Mouse (Mus musculus) Muller cell, postnatal 12 days (primary cell): ENCODE results near the gene Saysd1.
A peak's percentile ranks its signal among the peaks of the same experiment; 100 is the strongest.

Experiments used
- DNase-seq: peaks from one replicate; pipeline ENCODE4 v3.0.0-alpha.2; 2015; ENCODE audit errors: inconsistent ontology term

Saysd1 gene

GRCm38 (mm10) chr14:20106271-20106670 is 32.1 kb downstream of the Saysd1 start:
- DNase-seq = no peak

GRCm38 (mm10) chr14:20103207-20103606 is 35.1 kb downstream of the Saysd1 start:
- DNase-seq = peak; percentile 22

GRCm38 (mm10) chr14:20098061-20098460 is 40.3 kb downstream of the Saysd1 start:
- no peak for DNase-seq

GRCm38 (mm10) chr14:20094942-20095341 is 43.4 kb downstream of the Saysd1 start:
- DNase-seq = no peak

- peak; percentile 37 for DNase-seq
Measured at GRCm38 (mm10) chr14:20093493-20093892, 44.8 kb downstream of the Saysd1 start.

- DNase-seq = no peak
Measured at GRCm38 (mm10) chr14:20084335-20084734, 54.0 kb downstream of the Saysd1 start.

- peak; percentile 95 for DNase-seq
Measured at GRCm38 (mm10) chr14:20082536-20083325, 55.6 kb downstream of the Saysd1 start.

- DNase-seq = no peak
Measured at GRCm38 (mm10) chr14:20081937-20082533, 56.3 kb downstream of the Saysd1 start.

- DNase-seq = no peak
Measured at GRCm38 (mm10) chr14:20081084-20081483, 57.2 kb downstream of the Saysd1 start.

GRCm38 (mm10) chr14:20077181-20077580 is 61.2 kb downstream of the Saysd1 start:
- DNase-seq = no peak

- peak; percentile 58 for DNase-seq
Measured at GRCm38 (mm10) chr14:20075544-20075943, 62.8 kb downstream of the Saysd1 start.

GRCm38 (mm10) chr14:20074759-20075158 is 63.6 kb downstream of the Saysd1 start:
- no peak for DNase-seq

GRCm38 (mm10) chr14:20070629-20071028 is 67.7 kb downstream of the Saysd1 start:
- peak; percentile 26 for DNase-seq

- peak; percentile 14 for DNase-seq
Measured at GRCm38 (mm10) chr14:20068365-20068764, 70.0 kb downstream of the Saysd1 start.

- peak; percentile 56 for DNase-seq
Measured at GRCm38 (mm10) chr14:20067293-20068074, 70.8 kb downstream of the Saysd1 start.

- no peak for DNase-seq
Measured at GRCm38 (mm10) chr14:20064771-20065170, 73.6 kb downstream of the Saysd1 start.

- DNase-seq = no peak
Measured at GRCm38 (mm10) chr14:20048481-20048835, 89.9 kb downstream of the Saysd1 start.

- DNase-seq = no peak
Measured at GRCm38 (mm10) chr14:20047814-20048480, 90.4 kb downstream of the Saysd1 start.

- DNase-seq = peak; percentile 19
Measured at GRCm38 (mm10) chr14:20047291-20047690, 91.0 kb downstream of the Saysd1 start.

- DNase-seq = no peak
Measured at GRCm38 (mm10) chr14:20044036-20044435, 94.3 kb downstream of the Saysd1 start.

- no peak for DNase-seq
Measured at GRCm38 (mm10) chr14:20041836-20042235, 96.5 kb downstream of the Saysd1 start.

- DNase-seq = no peak
Measured at GRCm38 (mm10) chr14:20040976-20041375, 97.4 kb downstream of the Saysd1 start.
